Mouse (Mus musculus) bone marrow macrophage, adult 2 months (primary cell): ENCODE measurements around the gene Ccdc105.

ENCODE experiments used
- CTCF ChIP-seq: IDR thresholded peaks from 2 replicates; pipeline ENCODE4 v1.5.1; 2012; ENCODE audit warnings: low read depth, mild to moderate bottlenecking, low read length, moderate library complexity
- POLR2A ChIP-seq: IDR thresholded peaks from 2 replicates; pipeline ENCODE4 v1.6.1; 2012; ENCODE audit warnings: mild to moderate bottlenecking, low read depth, low read length, borderline replicate concordance

DNA sequence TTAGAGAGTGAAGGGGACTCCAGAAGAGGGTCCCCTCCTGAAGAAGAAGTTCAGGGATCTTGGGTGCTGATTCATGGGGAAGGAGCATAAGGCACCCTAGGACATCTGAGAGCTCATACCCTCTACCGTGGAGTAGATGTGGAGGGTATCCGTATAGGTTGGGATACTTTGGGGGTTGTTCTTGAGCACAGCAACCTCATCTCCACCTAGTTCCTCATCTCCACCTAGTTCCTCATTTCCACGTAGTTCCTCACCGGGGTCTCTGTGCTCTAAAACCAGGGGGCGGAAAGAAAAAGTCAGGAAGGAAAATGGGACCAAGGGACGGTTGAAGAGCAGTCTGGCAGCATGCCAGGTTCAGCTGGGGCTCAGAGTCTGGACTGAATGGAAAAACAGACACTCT, 38.7 kb downstream of the Ccdc105 start:
- TF ChIP-seq POLR2A (no peak), CTCF (no peak)
